Mouse (Mus musculus) hindbrain, embryonic 10.5 days (tissue): ENCODE results near the gene Kif28. TPM values are rescaled to one million over a fixed set of nuclear protein-coding genes. Genes with fewer than 3 reads are reported as not detected.
A peak's percentile ranks its signal among the peaks of the same experiment; 100 is the strongest.

Experiments
- DNase-seq: peaks from one replicate; pipeline ENCODE4 v3.0.0-alpha.2; 2017; ENCODE audit warnings: low spot score
- H3K27ac ChIP-seq: fragments of 300-500 bp; sonication (generic); 2 replicates; pipeline ENCODE4 v1.5.1; 2016; ENCODE audit warnings: mild to moderate bottlenecking, moderate library complexity
- H3K27me3 ChIP-seq: fragments of 300-500 bp; sonication (generic); 2 replicates; pipeline ENCODE4 v1.6.1; 2016; ENCODE audit warnings: mild to moderate bottlenecking; ENCODE audit not compliant: poor library complexity, insufficient read depth, severe bottlenecking
- H3K36me3 ChIP-seq: fragments of 300-500 bp; sonication (generic); 2 replicates; pipeline ENCODE4 v1.6.1; 2016; ENCODE audit warnings: mild to moderate bottlenecking, moderate library complexity
- H3K4me1 ChIP-seq: fragments of 300-500 bp; sonication (generic); replicated peaks from 2 replicates; pipeline ENCODE4 v1.6.1; 2016; ENCODE audit warnings: mild to moderate bottlenecking
- H3K4me3 ChIP-seq: fragments of 300-500 bp; sonication (generic); 2 replicates; pipeline ENCODE4 v1.5.1; 2016; ENCODE audit warnings: mild to moderate bottlenecking, moderate library complexity
- H3K9me3 ChIP-seq: fragments of 300-500 bp; sonication (generic); 2 replicates; pipeline ENCODE4 v1.6.1; 2016; ENCODE audit warnings: mild to moderate bottlenecking, moderate library complexity
- WGBS: fragments of 180-500 bp; shearing (Covaris S2); methylation state at CpG from one replicate; pipeline ENCODE4 v1.1.7; 2016; 5-methylcytosine and 5-hydroxymethylcytosine counted together
- polyA plus RNA-seq: library from polyadenylated mRNA; unstranded; fragments of >200 nt; fragmentation: Nextera tagmentation; extraction: Ambion mirVana; gene quantifications from 2 replicates; pipeline ENCODE4 v1.2.1, GENCODE M21; 2016

Gene Kif28
- not detected in 2 replicates for polyA plus RNA-seq

- 95% methylated on average over 9 of the region's 9 CpGs for WGBS
- peaks cover 68% of the 10 kb centered on the region for H3K36me3 ChIP-seq
- H3K4me1 ChIP-seq = no peaks in the 10 kb centered on the region
- H3K27me3 ChIP-seq = no peaks in the 10 kb centered on the region
- no peak within 1 kb of the TSS for H3K27ac ChIP-seq
- no peak for DNase-seq
- no peak within 1 kb of the TSS for H3K4me3 ChIP-seq
- H3K9me3 ChIP-seq = no peaks in the 10 kb centered on the region
Observed at GRCm38 (mm10) chr1:179745171-179745570, at the start of gene Kif28. TSS of gene Kif28 (minus strand) at chr1:179745271.

- Histone ChIP-seq H3K4me3 (no peak overlapping the region), H3K36me3 (peaks cover 99% of the 10 kb centered on the region), H3K27me3 (no peaks in the 10 kb centered on the region), H3K4me1 (no peaks in the 10 kb centered on the region), H3K9me3 (no peaks in the 10 kb centered on the region), H3K27ac (no peak overlapping the region)
- WGBS = 84% methylated on average over 4 of the region's 4 CpGs
- no peak for DNase-seq
Observed at GRCm38 (mm10) chr1:179787281-179787680, 42.2 kb upstream of the Kif28 start.

GRCm38 (mm10) chr1:179785502-179785901 lies 40.4 kb upstream of the Kif28 start:
- no peaks in the 10 kb centered on the region for H3K27me3 ChIP-seq
- H3K27ac ChIP-seq = no peak overlapping the region
- peaks cover 99% of the 10 kb centered on the region for H3K36me3 ChIP-seq
- DNase-seq = no peak
- no peaks in the 10 kb centered on the region for H3K9me3 ChIP-seq
- H3K4me1 ChIP-seq = no peaks in the 10 kb centered on the region
- no peak overlapping the region for H3K4me3 ChIP-seq
- WGBS = 89% methylated on average over 5 of the region's 5 CpGs

- no peak for DNase-seq
- no peaks in the 10 kb centered on the region for H3K4me1 ChIP-seq
- no peak overlapping the region for H3K4me3 ChIP-seq
- no peaks in the 10 kb centered on the region for H3K27me3 ChIP-seq
- peaks cover 99% of the 10 kb centered on the region for H3K36me3 ChIP-seq
- WGBS = 90% methylated on average over 4 of the region's 4 CpGs
- H3K9me3 ChIP-seq = no peaks in the 10 kb centered on the region
- no peak overlapping the region for H3K27ac ChIP-seq
Observed at GRCm38 (mm10) chr1:179784098-179784497, 39.0 kb upstream of the Kif28 start.

- peaks cover 100% of the 10 kb centered on the region for H3K36me3 ChIP-seq
- no peak overlapping the region for H3K4me3 ChIP-seq
- no peaks in the 10 kb centered on the region for H3K4me1 ChIP-seq
- 95% methylated on average over 8 of the region's 8 CpGs for WGBS
- no peaks in the 10 kb centered on the region for H3K27me3 ChIP-seq
- H3K27ac ChIP-seq = no peak overlapping the region
- DNase-seq = no peak
- H3K9me3 ChIP-seq = no peaks in the 10 kb centered on the region
Observed at GRCm38 (mm10) chr1:179776831-179777230, 31.8 kb upstream of the Kif28 start.

- no peaks in the 10 kb centered on the region for H3K4me1 ChIP-seq
- no peaks in the 10 kb centered on the region for H3K27me3 ChIP-seq
- H3K27ac ChIP-seq = no peak overlapping the region
- H3K4me3 ChIP-seq = no peak overlapping the region
- no peak for DNase-seq
- 93% methylated on average over 4 of the region's 4 CpGs for WGBS
- peaks cover 100% of the 10 kb centered on the region for H3K36me3 ChIP-seq
- no peaks in the 10 kb centered on the region for H3K9me3 ChIP-seq
Observed at GRCm38 (mm10) chr1:179760553-179760952, 15.5 kb upstream of the Kif28 start.

- Histone ChIP-seq H3K27me3 (no peaks in the 10 kb centered on the region), H3K4me1 (no peaks in the 10 kb centered on the region), H3K27ac (no peak overlapping the region), H3K4me3 (no peak overlapping the region), H3K9me3 (no peaks in the 10 kb centered on the region), H3K36me3 (peaks cover 100% of the 10 kb centered on the region)
- no peak for DNase-seq
- 95% methylated on average over 5 of the region's 5 CpGs for WGBS
Observed at GRCm38 (mm10) chr1:179760086-179760485, 15.0 kb upstream of the Kif28 start.

GRCm38 (mm10) chr1:179756477-179756876 lies 11.4 kb upstream of the Kif28 start:
- Histone ChIP-seq H3K9me3 (no peaks in the 10 kb centered on the region), H3K4me3 (no peak overlapping the region), H3K36me3 (peaks cover 100% of the 10 kb centered on the region), H3K27ac (no peak overlapping the region), H3K4me1 (no peaks in the 10 kb centered on the region), H3K27me3 (no peaks in the 10 kb centered on the region)
- no peak for DNase-seq

- H3K27me3 ChIP-seq = no peaks in the 10 kb centered on the region
- H3K9me3 ChIP-seq = no peaks in the 10 kb centered on the region
- H3K27ac ChIP-seq = no peak overlapping the region
- 97% methylated on average over 8 of the region's 8 CpGs for WGBS
- no peak overlapping the region for H3K4me3 ChIP-seq
- H3K4me1 ChIP-seq = no peaks in the 10 kb centered on the region
- no peak for DNase-seq
- peaks cover 100% of the 10 kb centered on the region for H3K36me3 ChIP-seq
Observed at GRCm38 (mm10) chr1:179753006-179753405, 7.9 kb upstream of the Kif28 start.

- no peaks in the 10 kb centered on the region for H3K27me3 ChIP-seq
- no peaks in the 10 kb centered on the region for H3K4me1 ChIP-seq
- H3K36me3 ChIP-seq = peaks cover 100% of the 10 kb centered on the region
- no peak overlapping the region for H3K27ac ChIP-seq
- no peak for DNase-seq
- no peaks in the 10 kb centered on the region for H3K9me3 ChIP-seq
- no peak overlapping the region for H3K4me3 ChIP-seq
- WGBS = 97% methylated on average over 11 of the region's 11 CpGs
Observed at GRCm38 (mm10) chr1:179752276-179752675, 7.2 kb upstream of the Kif28 start.

GRCm38 (mm10) chr1:179743593-179744193 lies 1.4 kb downstream of the Kif28 start:
- H3K27me3 ChIP-seq = no peaks in the 10 kb centered on the region
- peaks cover 53% of the 10 kb centered on the region for H3K36me3 ChIP-seq
- H3K9me3 ChIP-seq = no peaks in the 10 kb centered on the region
- 78% methylated on average over 4 of the region's 4 CpGs for WGBS
- no peaks in the 10 kb centered on the region for H3K4me1 ChIP-seq
- no peak overlapping the region for H3K4me3 ChIP-seq
- no peak overlapping the region for H3K27ac ChIP-seq
- DNase-seq = no peak

GRCm38 (mm10) chr1:179736483-179736882 lies 8.6 kb downstream of the Kif28 start:
- Histone ChIP-seq H3K36me3 (no peaks in the 10 kb centered on the region), H3K27me3 (no peaks in the 10 kb centered on the region), H3K9me3 (no peaks in the 10 kb centered on the region), H3K27ac (no peak overlapping the region), H3K4me1 (no peaks in the 10 kb centered on the region), H3K4me3 (no peak overlapping the region)
- no peak for DNase-seq
- WGBS = 85% methylated on average over 3 of the region's 3 CpGs

- Histone ChIP-seq H3K4me1 (no peaks in the 10 kb centered on the region), H3K27me3 (no peaks in the 10 kb centered on the region), H3K4me3 (no peak overlapping the region), H3K27ac (no peak overlapping the region), H3K36me3 (no peaks in the 10 kb centered on the region), H3K9me3 (no peaks in the 10 kb centered on the region)
- WGBS = 38% methylated on average over 15 of the region's 15 CpGs
- peak; percentile 56 for DNase-seq
Observed at GRCm38 (mm10) chr1:179734500-179735474, 10.3 kb downstream of the Kif28 start.
